Mouse (Mus musculus): ENCODE results near the gene Gga3. TPM values are rescaled to one million over a fixed set of nuclear protein-coding genes. Genes with fewer than 3 reads are reported as not detected.
A peak's percentile ranks its signal among the peaks of the same experiment; 100 is the strongest.

The Gga3 gene
- polyA plus RNA-seq, 1 experiment from 2014 or later, result 17.4 TPM

- Histone ChIP-seq H3K9me3 (replicated peaks; ENCODE audit: control insufficient read depth, low read length) (no peaks in the 10 kb centered on the region), H3K9ac (ENCODE audit: low read length) (no peak overlapping the region), H3K27me3 (ENCODE audit: control insufficient read depth, insufficient read depth, low read length) (no peaks in the 10 kb centered on the region), H3K4me1 (ENCODE audit: control insufficient read depth, insufficient read depth, low read length) (peaks cover 21% of the 10 kb centered on the region), H3K27ac (ENCODE audit: low read length) (peak overlapping the region; percentile 70; the same call in 1 of the 2 replicates), H3K4me3 (replicated peaks; ENCODE audit: low read length) (no peak overlapping the region), H3K36me3 (ENCODE audit: control insufficient read depth, insufficient read depth, low read length) (peaks cover 5% of the 10 kb centered on the region; the same call in 1 of the 2 replicates), H3K4me2 (ENCODE audit: low read depth, low read length) (no peak overlapping the region)
- no peak for ATAC-seq (ENCODE audit: insufficient read depth, low FRiP score)
- 81% methylated on average over 6 of the region's 6 CpGs for WGBS
Measured at GRCm38 (mm10) chr11:115615875-115616274, 12.0 kb upstream of the Gga3 start.

GRCm38 (mm10) chr11:115615108-115615825 is 11.4 kb upstream of the Gga3 start:
- Histone ChIP-seq H3K9ac (ENCODE audit: low read length) (peak overlapping the region; percentile 35; the same call in 1 of the 2 replicates), H3K27ac (ENCODE audit: low read length) (peak overlapping the region; percentile 70), H3K4me1 (ENCODE audit: control insufficient read depth, insufficient read depth, low read length) (peaks cover 21% of the 10 kb centered on the region), H3K36me3 (ENCODE audit: control insufficient read depth, insufficient read depth, low read length) (peaks cover 5% of the 10 kb centered on the region; the same call in 1 of the 2 replicates), H3K4me2 (ENCODE audit: low read depth, low read length) (peak overlapping the region; percentile 27; the same call in 1 of the 2 replicates), H3K4me3 (replicated peaks; ENCODE audit: low read length) (no peak overlapping the region), H3K9me3 (replicated peaks; ENCODE audit: control insufficient read depth, low read length) (no peaks in the 10 kb centered on the region), H3K27me3 (ENCODE audit: control insufficient read depth, insufficient read depth, low read length) (no peaks in the 10 kb centered on the region)
- no peak for ATAC-seq (ENCODE audit: insufficient read depth, low FRiP score)
- WGBS, result 75% methylated on average over 15 of the region's 15 CpGs

- H3K9me3 ChIP-seq (replicated peaks; ENCODE audit: control insufficient read depth, low read length), result no peaks in the 10 kb centered on the region
- peak overlapping the region; percentile 35; the same call in 1 of the 2 replicates for H3K9ac ChIP-seq (ENCODE audit: low read length)
- H3K27ac ChIP-seq (ENCODE audit: low read length), result peak overlapping the region; percentile 70; the same call in 1 of the 2 replicates
- 74% methylated on average over 10 of the region's 10 CpGs for WGBS
- no peaks in the 10 kb centered on the region for H3K27me3 ChIP-seq (ENCODE audit: control insufficient read depth, insufficient read depth, low read length)
- ATAC-seq (ENCODE audit: insufficient read depth, low FRiP score), result no peak
- peaks cover 21% of the 10 kb centered on the region for H3K4me1 ChIP-seq (ENCODE audit: control insufficient read depth, insufficient read depth, low read length)
- H3K36me3 ChIP-seq (ENCODE audit: control insufficient read depth, insufficient read depth, low read length), result peaks cover 5% of the 10 kb centered on the region; the same call in 1 of the 2 replicates
- H3K4me3 ChIP-seq (replicated peaks; ENCODE audit: low read length), result no peak overlapping the region
- H3K4me2 ChIP-seq (ENCODE audit: low read depth, low read length), result no peak overlapping the region
Measured at GRCm38 (mm10) chr11:115614346-115615107, 10.7 kb upstream of the Gga3 start.

- no peaks in the 10 kb centered on the region for H3K27me3 ChIP-seq (ENCODE audit: control insufficient read depth, insufficient read depth, low read length)
- ATAC-seq (ENCODE audit: insufficient read depth, low FRiP score), result no peak
- peak overlapping the region; percentile 91 for H3K9ac ChIP-seq (ENCODE audit: low read length)
- H3K9me3 ChIP-seq (replicated peaks; ENCODE audit: control insufficient read depth, low read length), result no peaks in the 10 kb centered on the region
- WGBS, result 0% methylated on average over 16 of the region's 16 CpGs
- H3K4me2 ChIP-seq (ENCODE audit: low read depth, low read length), result peak overlapping the region; percentile 60
- H3K4me3 ChIP-seq (replicated peaks; ENCODE audit: low read length), result peak overlapping the region; percentile 87
- peak overlapping the region; percentile 98 for H3K27ac ChIP-seq (ENCODE audit: low read length)
- H3K4me1 ChIP-seq (ENCODE audit: control insufficient read depth, insufficient read depth, low read length), result peaks cover 21% of the 10 kb centered on the region
- H3K36me3 ChIP-seq (ENCODE audit: control insufficient read depth, insufficient read depth, low read length), result peaks cover 5% of the 10 kb centered on the region; the same call in 1 of the 2 replicates
Measured at GRCm38 (mm10) chr11:115613138-115613945, 9.5 kb upstream of the Gga3 start.

GRCm38 (mm10) chr11:115612410-115613137 is 8.7 kb upstream of the Gga3 start, which contains the start of gene Mif4gd:
Gene Mif4gd, minus strand, starts transcription at chr11:115612969.
- peaks cover 5% of the 10 kb centered on the region; the same call in 1 of the 2 replicates for H3K36me3 ChIP-seq (ENCODE audit: control insufficient read depth, insufficient read depth, low read length)
- under 1% methylated on average over 77 of the region's 80 CpGs for WGBS

GRCm38 (mm10) chr11:115612059-115612409 is 8.2 kb upstream of the Gga3 start:
- Histone ChIP-seq H3K27ac (ENCODE audit: low read length) (peak overlapping the region; percentile 98), H3K4me3 (replicated peaks; ENCODE audit: low read length) (peak overlapping the region; percentile 87), H3K27me3 (ENCODE audit: control insufficient read depth, insufficient read depth, low read length) (no peaks in the 10 kb centered on the region), H3K4me2 (ENCODE audit: low read depth, low read length) (peak overlapping the region; percentile 60), H3K4me1 (ENCODE audit: control insufficient read depth, insufficient read depth, low read length) (peaks cover 21% of the 10 kb centered on the region), H3K36me3 (ENCODE audit: control insufficient read depth, insufficient read depth, low read length) (peaks cover 5% of the 10 kb centered on the region; the same call in 1 of the 2 replicates), H3K9ac (ENCODE audit: low read length) (peak overlapping the region; percentile 91), H3K9me3 (replicated peaks; ENCODE audit: control insufficient read depth, low read length) (no peaks in the 10 kb centered on the region)
- WGBS, result under 1% methylated on average over 13 of the region's 13 CpGs
- ATAC-seq (ENCODE audit: insufficient read depth, low FRiP score), result peak; percentile 45; the same call in 1 of the 2 replicates

More at GRCm38 (mm10) chr11:115612410-115613137, 8.7 kb upstream of the Gga3 start, which contains the start of gene Mif4gd:
- Histone ChIP-seq H3K4me3 (replicated peaks; ENCODE audit: low read length) (peak within 1 kb of the TSS; percentile 87), H3K9ac (ENCODE audit: low read length) (peak within 1 kb of the TSS; percentile 91), H3K27me3 (ENCODE audit: control insufficient read depth, insufficient read depth, low read length) (no peaks in the 10 kb centered on the region), H3K4me1 (ENCODE audit: control insufficient read depth, insufficient read depth, low read length) (peaks cover 21% of the 10 kb centered on the region), H3K27ac (ENCODE audit: low read length) (peak within 1 kb of the TSS; percentile 98), H3K9me3 (replicated peaks; ENCODE audit: control insufficient read depth, low read length) (no peaks in the 10 kb centered on the region), H3K4me2 (ENCODE audit: low read depth, low read length) (peak within 1 kb of the TSS; percentile 60)
- ATAC-seq (ENCODE audit: insufficient read depth, low FRiP score), result peak; percentile 86

- H3K9me3 ChIP-seq (replicated peaks; ENCODE audit: control insufficient read depth, low read length), result no peaks in the 10 kb centered on the region
- H3K36me3 ChIP-seq (ENCODE audit: control insufficient read depth, insufficient read depth, low read length), result peaks cover 7% of the 10 kb centered on the region
- 65% methylated on average over 6 of the region's 6 CpGs for WGBS
- H3K4me2 ChIP-seq (ENCODE audit: low read depth, low read length), result peak overlapping the region; percentile 60
- ATAC-seq (ENCODE audit: insufficient read depth, low FRiP score), result no peak
- peak overlapping the region; percentile 91 for H3K9ac ChIP-seq (ENCODE audit: low read length)
- 0 out of 2 replicates have a peak overlapping the region, but pooled peaks have one; percentile 98 for H3K27ac ChIP-seq (ENCODE audit: low read length)
- no peaks in the 10 kb centered on the region for H3K27me3 ChIP-seq (ENCODE audit: control insufficient read depth, insufficient read depth, low read length)
- H3K4me3 ChIP-seq (replicated peaks; ENCODE audit: low read length), result no peak overlapping the region
- peaks cover 21% of the 10 kb centered on the region for H3K4me1 ChIP-seq (ENCODE audit: control insufficient read depth, insufficient read depth, low read length)
Measured at GRCm38 (mm10) chr11:115611173-115611572, 7.3 kb upstream of the Gga3 start.

GRCm38 (mm10) chr11:115609576-115609975 is 5.7 kb upstream of the Gga3 start:
- peaks cover 9% of the 10 kb centered on the region for H3K36me3 ChIP-seq (ENCODE audit: control insufficient read depth, insufficient read depth, low read length)

More at GRCm38 (mm10) chr11:115609576-115609975, 5.7 kb upstream of the Gga3 start:
- Histone ChIP-seq H3K9me3 (replicated peaks; ENCODE audit: control insufficient read depth, low read length) (no peaks in the 10 kb centered on the region), H3K27me3 (ENCODE audit: control insufficient read depth, insufficient read depth, low read length) (no peaks in the 10 kb centered on the region), H3K4me2 (ENCODE audit: low read depth, low read length) (no peak overlapping the region), H3K4me3 (replicated peaks; ENCODE audit: low read length) (no peak overlapping the region), H3K27ac (ENCODE audit: low read length) (no peak overlapping the region), H3K9ac (ENCODE audit: low read length) (no peak overlapping the region), H3K4me1 (ENCODE audit: control insufficient read depth, insufficient read depth, low read length) (peaks cover 29% of the 10 kb centered on the region)
- no peak for ATAC-seq (ENCODE audit: insufficient read depth, low FRiP score)
- WGBS, result 59% methylated on average over 3 of the region's 3 CpGs
